8 mouse cellular contexts compared by ENCODE assay signal in genomic region chr2:90678256-90679060, GRCm38 (mm10). TPM values are rescaled to one million over a fixed set of nuclear protein-coding genes. Genes with fewer than 3 reads are reported as not detected.
DNase-seq lines count a peak whose midpoint lies in the region; ATAC-seq and TF ChIP-seq lines count a peak whose summit lies in the region.

No protein-coding gene starts in this region.

- peak overlapping the region; percentile 93 for H3K27ac ChIP-seq in gastrocnemius, adult 2 months
- H3K27ac ChIP-seq in forebrain, postnatal 0 days (ENCODE audit: low read depth, low read length) = peak overlapping the region; percentile 93
- H3K27ac ChIP-seq in liver, embryonic 16.5 days (ENCODE audit: low read length) = peak overlapping the region; percentile 100

- H3K27me3 ChIP-seq in forebrain, postnatal 0 days (ENCODE audit: insufficient read depth, low read length) = no peaks in the 10 kb centered on the region
- H3K27me3 ChIP-seq in liver, embryonic 16.5 days (ENCODE audit: control insufficient read depth, insufficient read depth, low read depth, low read length) = no peaks in the 10 kb centered on the region

- H3K4me1 ChIP-seq in forebrain, postnatal 0 days (ENCODE audit: insufficient read depth) = peaks cover 8% of the 10 kb centered on the region; the same call in 1 of the 2 replicates
- peaks cover 14% of the 10 kb centered on the region for H3K4me1 ChIP-seq in liver, embryonic 16.5 days (ENCODE audit: control insufficient read depth, low read depth, low read length)

- no peaks in the 10 kb centered on the region for H3K9me3 ChIP-seq in forebrain, postnatal 0 days (ENCODE audit: low read length)
- no peaks in the 10 kb centered on the region for H3K9me3 ChIP-seq in liver, embryonic 16.5 days (replicated peaks; ENCODE audit: control insufficient read depth, low read length)

- ATAC-seq in forebrain, postnatal 0 days = peak; percentile 18; the same call in 1 of the 2 replicates
- ATAC-seq in liver, embryonic 16.5 days (ENCODE audit: low read depth) = peak; percentile 14; the same call in 1 of the 2 replicates

- H3K4me2 ChIP-seq in forebrain, postnatal 0 days (ENCODE audit: low read depth) = peak overlapping the region; percentile 58
- peak overlapping the region; percentile 70 for H3K4me2 ChIP-seq in liver, embryonic 16.5 days (ENCODE audit: low read depth, low read length)

- peak overlapping the region; percentile 79 for H3K4me3 ChIP-seq in gastrocnemius, adult 2 months
- peak overlapping the region; percentile 62 for H3K4me3 ChIP-seq in forebrain, postnatal 0 days (ENCODE audit: low read depth, low read length)
- peak overlapping the region; percentile 98 for H3K4me3 ChIP-seq in liver, embryonic 16.5 days (ENCODE audit: low read depth, low read length)

- 31% methylated on average over 26 of the region's 26 CpGs for WGBS in forebrain, postnatal 0 days
- 32% methylated on average over 26 of the region's 26 CpGs for WGBS in liver, embryonic 16.5 days (ENCODE audit: insufficient replicate concordance)

- DNase-seq in gastrocnemius, adult 2 months = no peak
- no peak for DNase-seq in gastrocnemius, postnatal 4 days (ENCODE audit: low spot score in 2 of 2)
- DNase-seq in 3T3-L1 (ENCODE audit: low read depth, low spot score) = peak; percentile 55
- DNase-seq in adipocyte (ENCODE audit: low spot score) = peak; percentile 30
- DNase-seq in forebrain, postnatal 0 days = peak; percentile 7
- peak; percentile 23 for DNase-seq in retina, postnatal 1 day
- no peak for DNase-seq in left cerebral cortex, postnatal 14 days (ENCODE audit: low spot score in 2 of 2)

- intact Hi-C loops in gastrocnemius, adult 2 months (cut with DNase I) = loop anchor here (2.0 to 5.0 kb wide), 2 partner anchors 96 to 204 kb away; partner anchors contain the start of gene Ptprj
- intact Hi-C loops in left cerebral cortex, postnatal 14 days (cut with DNase I) = loop anchor here (2.0 to 5.0 kb wide), 2 partner anchors 96 to 204 kb away; partner anchors contain the start of gene Ptprj

- no peaks in the 10 kb centered on the region for H3K36me3 ChIP-seq in forebrain, postnatal 0 days (ENCODE audit: insufficient read depth)
- H3K36me3 ChIP-seq in liver, embryonic 16.5 days (ENCODE audit: control insufficient read depth, insufficient read depth) = peaks cover 10% of the 10 kb centered on the region

- H3K9ac ChIP-seq in forebrain, postnatal 0 days = peak overlapping the region; percentile 70
- peak overlapping the region; percentile 86 for H3K9ac ChIP-seq in liver, embryonic 16.5 days (ENCODE audit: low read depth, low read length)

- peak; percentile 53 for TF ChIP-seq CTCF in gastrocnemius, adult 2 months (IDR thresholded peaks at IDR 0.05)
- peak; percentile 62 for TF ChIP-seq CTCF in forebrain, postnatal 0 days (IDR thresholded peaks at IDR 0.05; ENCODE audit: low read depth)

RNA-seq across cellular contexts. Expression of gene Nup160, which starts 1.4 kb away (rescaled TPM):
- total RNA-seq in gastrocnemius, adult 2 months (2021) = 10 to 100 TPM; 11.2 to 12.5 TPM
- 10 to 100 TPM; 17.1 to 22.3 TPM for total RNA-seq in gastrocnemius, postnatal 4 days (2021)
- 21.6 and 22.9 TPM in 2 replicates for total RNA-seq in forebrain, postnatal 0 days (2014; rRNA removed)
- polyA plus RNA-seq in forebrain, postnatal 0 days (2015; fragmentation: Nextera tagmentation; extraction: Ambion mirVana) = 6.2 and 10.9 TPM in 2 replicates
- polyA plus RNA-seq in liver, embryonic 16.5 days (2015; fragmentation: Nextera tagmentation; extraction: Ambion mirVana) = 27.6 and 31.7 TPM in 2 replicates
- 10 to 100 TPM; 16.9 to 20.0 TPM for total RNA-seq in left cerebral cortex, postnatal 14 days (2021)

Comparison
In these comparisons a context has a peak if more than half of its experiments do, and no peak if none do; other contexts are left out.
1. DNase-seq: peak in 3T3-L1 (single experiment), adipocyte (single experiment), forebrain, postnatal 0 days (single experiment) and retina, postnatal 1 day (single experiment); none in gastrocnemius, adult 2 months (single experiment), gastrocnemius, postnatal 4 days (0 of 2) and left cerebral cortex, postnatal 14 days (0 of 2).
2. Peak in every context shown above with its lines, with median percentiles within 50 percentile points of each other: H3K27ac ChIP-seq and H3K4me3 ChIP-seq.